Mouse (Mus musculus) spleen, postnatal 10 days (tissue): ENCODE results near the gene Ell.

Experiments used
- DNase-seq, 2 experiments: peaks; one replicate each; pipeline ENCODE4 v3.0.0; 2021 to 2022; ENCODE audit warnings: low spot score in 2 of 2

The Ell gene

DNA sequence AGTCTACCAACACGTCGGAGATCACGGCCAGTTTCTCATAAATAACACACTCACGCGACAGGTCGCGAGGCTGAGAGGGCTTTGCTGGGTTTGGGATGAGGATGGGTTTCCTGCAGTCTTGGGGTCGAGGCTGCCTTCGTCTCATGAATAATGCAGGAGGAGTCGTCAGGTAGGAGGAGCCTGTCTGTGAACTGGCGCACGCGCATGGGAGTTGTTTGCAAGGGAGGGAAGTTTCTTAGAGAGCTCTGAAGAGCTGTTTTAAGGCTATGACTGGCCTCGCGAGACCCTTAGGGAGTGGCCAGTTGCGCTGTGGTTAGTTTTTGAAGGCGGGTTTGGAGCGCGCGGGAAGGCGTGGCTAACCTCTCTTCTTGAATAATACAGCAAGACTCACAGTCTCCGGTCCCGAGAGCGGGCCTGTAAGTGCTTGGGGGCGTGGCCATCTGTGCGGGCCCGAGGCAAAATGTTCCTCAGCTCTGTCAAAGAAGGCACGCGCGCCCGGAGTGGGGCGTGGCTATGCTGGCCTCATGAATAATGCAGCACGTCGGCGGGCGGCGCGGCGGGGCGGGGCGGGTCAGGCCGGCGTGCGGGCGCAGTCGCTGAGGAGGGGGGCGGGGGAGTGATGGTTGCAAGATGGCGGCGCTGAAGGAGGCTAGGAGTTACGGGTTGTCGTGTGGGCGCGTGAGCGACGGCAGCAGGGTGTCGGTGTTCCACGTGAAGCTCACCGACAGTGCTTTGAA is at the start of gene Ell:
Ell (plus strand) TSS at position 381 of the 737 bp plus-strand sequence.
- DNase-seq, result peak; percentile 98 to 100

DNA sequence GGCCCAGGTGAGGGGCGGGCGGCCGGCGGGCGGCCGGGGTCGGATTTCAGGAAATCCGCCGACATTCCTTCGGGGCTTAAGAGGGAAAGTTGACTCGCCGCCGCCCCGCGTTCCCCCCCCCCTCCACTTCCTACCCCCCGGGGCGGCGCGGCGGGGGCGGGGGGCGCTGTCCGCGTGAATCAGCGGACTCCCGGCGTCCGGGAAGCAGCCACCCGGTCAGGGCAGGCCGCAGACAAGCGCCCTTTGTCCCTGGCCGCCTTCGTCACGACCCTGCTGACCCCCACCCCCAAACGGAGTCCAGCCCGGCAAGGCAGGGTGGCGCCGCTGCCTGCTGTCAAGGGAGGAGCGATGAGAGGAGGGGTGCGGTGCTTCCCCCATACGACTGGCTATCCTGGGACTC is 49.7 kb upstream of the Ell start:
- no peak for DNase-seq

DNA sequence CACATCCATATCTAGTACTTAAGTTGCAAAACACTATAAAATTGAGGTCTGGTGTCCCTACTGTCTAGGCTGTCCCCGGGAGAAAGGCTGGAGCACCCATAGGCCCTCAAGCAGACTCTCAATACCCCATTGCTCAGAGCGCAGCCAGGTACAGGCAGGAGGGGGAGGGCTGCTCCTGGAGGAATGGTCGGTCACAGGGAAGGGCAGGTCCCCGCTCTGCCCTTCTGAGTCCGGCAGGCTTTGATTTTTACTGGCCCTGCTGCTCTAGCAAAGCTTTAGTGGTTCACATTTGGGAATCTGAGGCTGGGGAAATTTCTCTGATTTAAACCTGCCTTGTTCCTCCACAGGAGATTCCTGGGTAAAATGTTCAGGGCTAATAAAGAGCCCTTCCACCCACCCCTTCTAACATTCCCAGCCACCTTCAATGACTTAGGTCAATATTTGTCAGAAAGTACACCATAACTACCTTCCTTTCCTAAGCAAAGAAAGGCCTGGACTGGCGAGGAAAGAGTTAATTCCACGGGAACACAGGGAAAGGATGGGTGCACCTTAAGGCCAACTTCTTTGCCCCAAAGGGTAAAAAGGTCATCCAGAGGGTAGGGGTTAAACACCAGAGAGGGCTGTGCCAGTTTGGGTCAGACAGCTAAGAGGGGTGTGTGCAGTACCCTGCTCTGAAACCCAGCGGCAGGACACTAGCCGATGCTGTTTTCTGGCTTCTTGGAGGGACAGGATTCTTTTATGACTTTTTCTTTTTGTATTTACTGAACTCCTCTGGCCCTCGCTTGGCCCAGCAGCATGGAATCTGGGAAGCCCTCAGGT is 49.0 kb upstream of the Ell start:
- DNase-seq, result no peak

DNA sequence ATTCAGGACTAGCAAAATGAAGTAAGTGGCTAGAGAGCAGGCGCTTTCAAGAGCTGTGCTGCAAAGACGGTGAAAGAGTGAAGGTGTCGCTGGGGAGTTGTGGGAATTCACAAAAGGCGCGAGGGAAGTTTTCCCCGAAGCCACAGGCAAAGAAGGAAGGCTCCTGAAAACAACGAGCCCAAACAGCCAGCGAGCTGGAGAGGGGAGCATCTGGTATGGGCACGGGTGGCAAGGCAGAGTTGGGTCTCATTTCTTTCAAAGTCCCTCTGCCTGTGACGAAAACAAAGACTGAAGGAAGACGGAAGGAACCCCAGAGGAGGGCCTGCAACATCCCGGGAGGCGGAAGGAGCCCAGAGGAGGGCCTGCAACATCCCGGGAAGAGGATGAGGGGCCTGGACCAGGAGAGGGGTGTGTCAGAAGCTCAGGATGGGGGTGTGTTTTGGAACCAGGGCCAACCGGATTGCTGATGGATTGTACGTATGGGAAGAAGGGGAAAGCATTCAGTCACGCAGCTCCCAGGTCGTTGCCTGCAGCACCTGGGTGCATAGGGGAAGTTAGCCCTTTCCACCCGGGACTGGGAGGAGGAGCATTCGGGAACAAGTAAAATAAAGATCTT is 48.3 kb upstream of the Ell start:
- no peak for DNase-seq

DNA sequence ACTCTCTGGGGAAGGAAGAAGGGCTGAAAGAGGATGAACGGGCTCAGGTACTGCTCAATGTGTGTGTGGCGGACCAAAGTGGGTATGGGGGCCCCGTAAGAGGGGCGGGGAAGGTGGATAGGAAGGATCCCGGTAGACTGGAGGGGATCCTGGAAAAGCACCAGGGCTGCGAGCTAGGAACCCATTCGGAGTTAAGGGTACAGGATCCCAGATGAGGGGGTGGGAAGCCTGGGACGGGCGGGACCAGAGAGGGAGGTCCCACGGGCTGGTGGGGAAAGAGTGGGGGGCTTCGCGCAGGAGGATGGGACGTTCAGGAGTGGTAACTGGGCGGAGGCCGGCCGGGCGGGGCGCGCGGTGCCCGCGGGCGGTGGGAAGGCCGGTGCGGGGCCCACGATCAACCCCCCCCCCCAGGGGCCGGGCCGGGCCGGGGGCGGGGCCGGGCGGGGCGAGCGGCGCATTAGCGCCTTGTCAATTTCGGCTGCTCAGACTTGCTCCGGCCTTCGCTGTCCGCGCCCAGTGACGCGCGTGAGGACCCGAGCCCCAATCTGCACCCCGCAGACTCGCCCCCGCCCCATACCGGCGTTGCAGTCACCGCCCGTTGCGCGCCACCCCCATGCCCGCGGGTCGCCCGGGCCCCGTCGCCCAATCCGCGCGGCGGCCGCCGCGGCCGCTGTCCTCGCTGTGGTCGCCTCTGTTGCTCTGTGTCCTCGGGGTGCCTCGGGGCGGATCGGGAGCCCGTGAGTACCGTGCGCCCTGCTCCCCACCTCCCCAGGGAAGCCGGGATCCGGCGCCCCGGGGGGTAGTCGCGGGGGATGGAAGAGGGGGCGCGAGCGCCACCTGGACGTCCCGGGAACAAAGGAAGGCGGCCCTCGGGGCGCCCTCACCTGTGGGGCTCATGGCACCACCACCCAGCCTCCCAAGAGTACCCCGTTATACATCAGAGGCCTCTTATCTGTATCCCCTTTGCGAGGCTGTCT is 46.3 kb upstream of the Ell start, which contains the start of gene Crlf1:
Crlf1 (plus strand) TSS at position 495 of the 977 bp plus-strand sequence.
- no peak for DNase-seq

DNA sequence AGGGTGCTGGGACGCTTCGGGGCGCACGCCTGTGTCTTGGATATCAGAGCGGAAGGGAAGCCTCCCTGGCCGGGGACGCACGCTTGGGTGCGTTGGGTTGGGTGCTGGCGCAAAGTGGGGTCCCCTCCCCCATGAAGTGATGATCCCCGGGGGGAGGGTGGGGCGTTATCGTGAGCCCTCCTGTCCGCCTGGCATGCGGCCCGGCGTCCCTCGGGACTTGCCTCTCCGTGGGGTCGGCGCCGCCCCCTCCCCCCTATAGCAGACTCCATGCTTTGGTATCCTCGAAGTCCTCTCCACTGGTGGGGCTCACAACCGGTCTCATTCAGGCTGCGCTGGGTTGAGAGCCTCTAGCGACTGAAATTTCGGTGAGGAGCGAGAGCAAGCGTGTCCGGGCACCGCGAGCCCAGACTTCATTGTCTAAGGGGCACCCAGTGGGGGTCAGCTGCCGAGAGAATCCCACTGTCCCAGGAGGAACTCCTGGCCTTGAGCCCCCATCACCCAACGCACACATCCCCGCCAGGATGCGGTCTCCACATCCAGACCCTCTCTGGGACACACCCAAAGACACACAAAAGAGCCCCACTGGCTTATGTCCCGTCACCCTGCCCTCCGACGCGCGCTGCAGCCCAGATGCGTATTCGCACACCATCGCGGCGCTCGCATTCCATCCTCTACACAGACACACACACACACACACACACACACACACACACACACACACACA is 45.4 kb upstream of the Ell start:
- peak in 1 of 2 experiments; percentile 9 for DNase-seq

DNA sequence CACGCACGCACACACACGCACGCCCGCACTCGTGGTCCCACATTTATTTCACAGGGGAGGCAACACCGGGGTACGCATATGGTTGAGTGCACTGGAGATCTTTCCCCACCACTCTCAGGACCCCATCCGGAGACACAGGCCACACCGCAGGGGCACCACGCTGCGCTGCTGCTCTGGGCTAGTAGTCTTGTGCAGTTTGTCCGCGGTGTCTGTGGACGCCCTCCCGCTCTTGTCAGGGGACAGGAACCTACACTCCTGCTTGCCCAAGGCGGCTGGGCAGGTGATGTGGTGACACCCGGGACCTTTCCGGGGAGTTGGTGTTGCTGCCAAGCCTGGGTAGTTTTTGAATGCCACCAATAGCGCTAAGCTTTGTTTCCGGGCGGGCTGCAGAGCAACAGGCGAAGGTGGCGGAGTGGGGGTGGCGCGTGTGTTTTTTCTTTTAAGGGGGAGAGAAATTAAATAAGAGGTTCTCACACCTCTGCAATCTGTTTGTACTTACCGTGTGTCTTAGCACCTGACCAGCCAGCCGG is 44.8 kb upstream of the Ell start:
- peak in 1 of 2 experiments; percentile 16 for DNase-seq

DNA sequence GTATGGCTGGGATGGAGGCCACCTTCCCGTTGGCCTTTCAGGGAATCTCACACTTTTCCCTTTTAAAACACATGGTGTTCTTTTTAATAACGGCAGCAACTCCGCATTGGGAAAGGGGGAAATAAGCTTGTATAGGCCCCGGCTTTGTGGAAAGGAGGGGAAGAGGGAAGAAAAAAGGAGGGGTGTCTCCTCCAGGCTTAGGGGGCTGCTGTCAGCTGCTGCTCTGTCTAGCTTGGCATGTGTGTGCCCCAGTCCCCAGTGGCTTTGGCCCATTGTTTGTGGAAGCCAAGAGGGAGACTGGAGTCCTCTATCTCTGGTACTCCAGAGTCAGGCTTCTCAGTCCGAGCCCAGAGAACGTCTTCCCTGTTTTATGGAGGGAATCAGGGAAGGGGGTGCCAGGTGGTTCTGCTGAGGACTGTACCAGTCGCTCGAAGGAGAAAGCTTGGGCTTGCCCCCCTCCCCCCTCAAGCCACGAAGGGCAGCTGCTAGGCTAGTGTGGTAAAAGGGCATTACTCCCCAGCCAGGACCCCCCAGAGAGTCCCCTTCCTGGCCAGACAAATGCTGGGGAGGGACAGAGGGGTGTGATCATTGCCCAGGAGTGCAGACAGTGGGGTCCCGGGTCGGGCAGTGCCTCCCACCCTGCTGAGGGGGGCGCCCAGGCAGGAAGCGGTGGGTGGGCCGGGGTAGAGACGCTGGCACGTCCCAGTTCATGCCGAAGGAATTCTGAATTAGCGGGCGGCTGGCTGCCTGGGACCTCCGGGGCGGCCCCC is 44.1 kb upstream of the Ell start:
- no peak for DNase-seq

DNA sequence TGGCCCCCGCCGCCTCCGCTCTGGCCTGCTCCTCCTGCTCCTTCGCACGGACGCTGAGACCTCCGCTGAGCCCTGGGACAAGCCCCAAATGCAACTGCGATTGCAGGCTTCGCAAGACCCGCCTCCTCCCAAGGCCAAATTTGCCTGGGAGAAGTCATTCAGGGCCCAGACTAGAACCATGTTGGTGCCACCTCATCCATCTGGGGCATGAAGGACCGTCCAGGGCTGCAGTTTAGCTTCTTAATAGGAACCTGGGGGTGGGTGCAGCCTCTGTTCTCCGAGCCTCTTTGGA is 43.5 kb upstream of the Ell start:
- DNase-seq, result no peak

DNA sequence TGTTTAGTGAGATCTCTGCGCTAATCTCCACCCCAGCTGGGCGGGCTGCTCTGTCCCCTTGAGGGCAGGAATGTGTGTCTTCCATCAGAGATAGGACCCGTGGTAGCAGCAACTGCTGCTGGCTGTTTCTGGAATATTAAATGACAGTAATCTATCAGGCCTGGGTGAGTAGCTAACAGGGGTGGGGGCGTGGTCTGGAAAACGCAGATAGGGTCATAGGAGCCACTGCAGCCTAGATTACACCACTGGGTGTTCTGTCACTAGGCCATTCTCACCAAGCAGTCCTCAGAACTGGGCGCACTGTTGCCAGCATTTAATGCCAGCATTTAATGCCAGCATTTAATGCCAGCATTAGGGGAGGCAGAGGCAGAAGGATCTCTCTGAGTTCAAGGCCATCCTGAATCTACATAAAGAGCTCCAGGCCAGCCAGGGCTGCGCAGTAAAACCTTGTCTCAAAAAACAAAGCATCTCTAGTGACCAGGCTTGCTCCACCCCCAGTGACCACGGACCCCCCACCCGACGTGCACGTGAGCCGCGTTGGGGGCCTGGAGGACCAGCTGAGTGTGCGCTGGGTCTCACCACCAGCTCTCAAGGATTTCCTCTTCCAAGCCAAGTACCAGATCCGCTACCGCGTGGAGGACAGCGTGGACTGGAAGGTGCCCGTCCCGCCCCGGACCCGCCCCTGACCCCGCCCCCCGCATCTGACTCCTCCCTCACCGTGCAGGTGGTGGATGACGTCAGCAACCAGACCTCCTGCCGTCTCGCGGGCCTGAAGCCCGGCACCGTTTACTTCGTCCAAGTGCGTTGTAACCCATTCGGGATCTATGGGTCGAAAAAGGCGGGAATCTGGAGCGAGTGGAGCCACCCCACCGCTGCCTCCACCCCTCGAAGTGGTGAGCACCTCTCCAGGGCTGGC is 38.6 kb upstream of the Ell start:
- DNase-seq, result peak in 1 of 2 experiments; percentile 77

DNA sequence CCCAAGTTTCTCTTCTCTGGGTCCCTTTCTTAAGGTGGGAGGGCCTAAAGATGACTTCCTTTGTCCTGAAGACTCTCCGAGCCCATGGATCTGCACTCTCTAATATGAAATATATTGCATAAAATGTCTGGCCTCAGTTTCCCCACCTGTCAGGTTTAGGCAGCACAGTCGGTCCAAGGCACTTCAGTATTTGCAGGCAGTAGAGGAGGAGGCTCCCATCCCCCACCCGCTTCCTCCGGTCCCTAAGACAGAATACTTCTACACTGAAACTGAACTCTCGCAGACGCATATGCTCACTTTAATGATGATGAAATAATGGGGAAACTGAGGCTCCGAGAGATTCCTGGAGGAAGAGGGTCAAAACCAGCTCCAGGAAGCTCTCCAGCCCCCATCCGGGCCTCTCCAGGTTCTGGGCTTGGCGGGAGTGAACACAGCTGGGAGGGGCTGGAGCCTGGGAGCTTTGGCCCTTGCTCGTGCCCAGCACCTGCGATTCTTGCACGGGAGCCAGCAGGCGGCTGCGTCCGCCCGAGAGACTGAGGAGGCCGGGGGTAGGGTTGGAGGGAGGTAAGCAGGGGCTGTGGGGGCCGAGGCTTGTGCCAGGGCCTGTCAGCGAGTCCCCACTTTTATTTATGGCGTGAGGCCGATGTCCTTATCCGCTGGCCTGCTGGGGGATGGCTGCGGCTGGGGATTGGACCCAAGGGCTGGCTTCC is 37.3 kb upstream of the Ell start:
- DNase-seq, result no peak

DNA sequence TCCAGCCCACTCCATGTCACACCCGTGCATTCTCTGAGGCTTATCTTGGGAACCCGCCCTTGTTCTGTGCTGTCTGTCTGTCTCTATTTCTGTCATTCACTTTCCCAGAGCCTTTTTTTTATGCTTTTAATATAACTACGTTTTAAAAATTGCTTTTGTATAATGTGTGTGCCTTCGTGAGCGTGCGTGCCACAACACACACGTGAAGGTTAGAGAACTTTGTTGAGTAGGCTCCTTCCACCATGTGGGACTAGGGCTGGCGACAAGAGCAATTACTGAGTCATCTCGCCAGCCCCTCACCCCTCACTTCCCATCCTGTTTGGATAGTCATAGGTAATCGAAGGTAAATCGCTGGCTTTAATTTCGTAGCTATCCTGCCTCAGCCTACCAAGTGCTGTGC is 36.7 kb upstream of the Ell start:
- DNase-seq, result no peak

DNA sequence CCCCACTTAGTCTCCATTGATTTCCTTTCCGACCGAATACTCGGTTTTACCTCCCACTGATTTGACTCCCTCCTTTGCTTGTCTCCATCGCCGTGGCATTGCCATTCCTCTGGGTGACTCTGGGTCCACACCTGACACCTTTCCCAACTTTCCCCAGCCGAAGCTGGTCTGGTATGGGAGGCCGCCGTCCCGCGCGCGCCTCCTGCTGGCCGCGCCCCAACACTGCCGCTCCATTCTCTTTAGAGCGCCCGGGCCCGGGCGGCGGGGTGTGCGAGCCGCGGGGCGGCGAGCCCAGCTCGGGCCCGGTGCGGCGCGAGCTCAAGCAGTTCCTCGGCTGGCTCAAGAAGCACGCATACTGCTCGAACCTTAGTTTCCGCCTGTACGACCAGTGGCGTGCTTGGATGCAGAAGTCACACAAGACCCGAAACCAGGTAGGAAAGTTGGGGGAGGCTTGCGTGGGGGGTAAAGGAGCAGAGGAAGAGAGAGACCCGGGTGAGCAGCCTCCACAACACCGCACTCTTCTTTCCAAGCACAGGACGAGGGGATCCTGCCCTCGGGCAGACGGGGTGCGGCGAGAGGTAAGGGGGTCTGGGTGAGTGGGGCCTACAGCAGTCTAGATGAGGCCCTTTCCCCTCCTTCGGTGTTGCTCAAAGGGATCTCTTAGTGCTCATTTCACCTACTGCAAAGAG is 36.1 kb upstream of the Ell start:
- peak; percentile 72 to 78 for DNase-seq

DNA sequence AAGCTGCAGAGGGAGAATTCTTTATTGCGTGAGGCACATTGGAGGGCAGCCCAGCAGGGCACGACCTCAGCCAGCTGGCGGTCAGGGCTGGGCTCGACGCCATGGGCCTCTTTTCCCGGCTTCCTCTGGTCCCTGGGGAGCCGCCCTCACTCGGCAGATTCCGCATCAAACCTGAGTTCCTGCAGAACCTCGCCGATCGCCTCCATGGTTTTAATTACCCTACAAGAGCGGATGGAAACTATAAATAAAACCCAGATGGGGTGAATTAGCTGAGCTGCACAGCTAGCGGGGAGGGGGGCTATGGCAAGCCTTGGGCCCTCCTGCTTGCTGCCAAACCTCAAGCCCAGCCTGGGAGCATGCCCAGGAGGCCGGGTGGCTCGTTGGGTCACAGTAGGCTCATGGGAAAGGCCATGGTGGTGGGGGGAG is 35.0 kb upstream of the Ell start:
- peak in 1 of 2 experiments; percentile 39 for DNase-seq

DNA sequence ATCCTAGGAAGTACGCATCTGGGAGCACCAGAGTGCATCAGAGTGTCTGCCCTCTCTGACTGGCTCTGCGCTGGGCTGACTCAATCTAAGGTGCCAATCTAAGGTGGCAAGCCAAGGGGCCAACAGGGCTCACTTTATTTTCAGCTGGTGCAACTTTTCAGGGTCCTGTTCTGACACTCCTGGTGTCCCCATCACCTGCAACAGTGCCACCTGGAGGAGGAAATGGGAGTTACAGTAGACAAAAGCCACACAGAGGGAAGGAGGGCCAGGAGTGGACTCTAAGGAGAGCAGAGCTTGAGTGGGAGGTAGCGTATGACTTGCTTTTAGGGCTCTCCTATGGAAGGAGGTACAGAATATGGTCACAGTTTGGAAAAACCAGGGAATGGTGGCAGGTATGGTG is 34.4 kb upstream of the Ell start:
- DNase-seq, result peak; percentile 86 to 91

DNA sequence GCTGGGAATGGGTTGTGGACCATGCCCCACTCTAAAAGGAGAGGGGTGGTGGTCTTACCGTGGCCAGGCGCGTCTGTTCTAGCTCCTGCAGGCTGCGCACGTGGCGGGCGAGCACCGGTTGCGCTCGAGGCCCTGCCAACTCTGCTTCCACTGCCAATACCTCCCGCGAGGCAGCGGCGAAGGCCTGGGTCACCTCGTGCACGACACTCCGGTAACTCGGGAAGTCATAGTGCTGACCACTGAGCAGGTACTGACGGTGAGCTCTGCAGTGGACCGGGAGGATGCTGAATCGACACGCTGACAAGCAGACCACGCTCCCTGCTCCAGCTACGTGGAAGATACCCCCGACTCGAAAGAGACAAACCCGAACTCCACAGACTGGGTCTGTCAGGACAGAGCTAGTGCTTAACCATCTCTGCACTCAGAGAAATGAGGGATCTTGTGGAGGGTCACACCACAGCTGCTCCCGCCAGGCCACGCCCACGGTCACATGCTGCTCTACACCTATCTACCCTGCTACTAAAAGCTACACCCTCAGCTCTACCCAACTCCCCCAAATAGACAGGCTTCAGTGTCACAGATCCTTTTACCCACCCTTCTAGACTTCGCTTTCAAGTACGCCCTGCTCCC is 33.4 kb upstream of the Ell start:
- DNase-seq, result peak in 1 of 2 experiments; percentile 37
